In genomic region chr10:4041691-4042090, GRCm38 (mm10) we compare ENCODE assay signal across 10 mouse cellular contexts.
DNase-seq lines count a peak whose midpoint lies in the region; ATAC-seq and TF ChIP-seq lines count a peak whose summit lies in the region.
"Had no signal": no experiment of that assay in that cellular context is flagged by ENCODE, and none has a peak within 500 bp of the region (broad histone marks: within the 10 kb centered on the region; RNA-seq: fewer than 3 reads in every experiment).

No protein-coding gene starts in this region.

- no peak overlapping the region for H3K9ac ChIP-seq in kidney, embryonic 15.5 days
- H3K9ac ChIP-seq: embryonic facial prominence, embryonic 13.5 days; liver, embryonic 15.5 days had no signal

- ATAC-seq in kidney, embryonic 15.5 days (replicated peaks; ENCODE audit: low FRiP score) = no peak
- peak; percentile 65 for ATAC-seq in granulocyte monocyte progenitor cell, adult 5-6 weeks (replicated peaks; ENCODE audit: poor library complexity, severe bottlenecking)

- H3K36me3 ChIP-seq in kidney, adult 2 months (ENCODE audit: control insufficient read depth, insufficient read depth, low read length) = no peaks in the 10 kb centered on the region
- H3K36me3 ChIP-seq in kidney, embryonic 15.5 days = peaks cover 13% of the 10 kb centered on the region

- H3K27ac ChIP-seq in kidney, adult 2 months (ENCODE audit: insufficient read depth, low read depth, low read length) = no peak overlapping the region
- no peak overlapping the region for H3K27ac ChIP-seq in kidney, embryonic 15.5 days
- H3K27ac ChIP-seq: embryonic facial prominence, embryonic 13.5 days; liver, embryonic 15.5 days had no signal

- no peaks in the 10 kb centered on the region for H3K27me3 ChIP-seq in kidney, adult 2 months (replicated peaks; ENCODE audit: control insufficient read depth, insufficient read depth, low read length)
- no peaks in the 10 kb centered on the region for H3K27me3 ChIP-seq in kidney, embryonic 15.5 days
- H3K27me3 ChIP-seq: embryonic facial prominence, embryonic 13.5 days; liver, embryonic 15.5 days had no signal

- no peak for TF ChIP-seq POLR2A in kidney, adult 2 months (IDR thresholded peaks at IDR 0.05; ENCODE audit: low read depth, low read length)

- no peak overlapping the region for H3K4me2 ChIP-seq in kidney, embryonic 15.5 days
- H3K4me2 ChIP-seq: embryonic facial prominence, embryonic 13.5 days; liver, embryonic 15.5 days had no signal

- peak; percentile 85 for TF ChIP-seq CTCF in kidney, adult 2 months (conservative IDR thresholded peaks at IDR 0.05; ENCODE audit: insufficient read depth, insufficient read length, low read depth, low read length)

- H3K4me1 ChIP-seq in kidney, adult 2 months (ENCODE audit: control insufficient read depth, insufficient read depth, low read length) = no peaks in the 10 kb centered on the region
- H3K4me1 ChIP-seq in kidney, embryonic 15.5 days = peaks cover 16% of the 10 kb centered on the region
- H3K4me1 ChIP-seq: liver, embryonic 15.5 days had no signal

- 45% methylated on average over 9 of the region's 9 CpGs for WGBS in kidney, adult 2 months
- WGBS in kidney, embryonic 15.5 days = 80% methylated on average over 9 of the region's 9 CpGs

- intact Hi-C loops in left cerebral cortex, postnatal 14 days (cut with DNase I) = loop anchor here (2.0 kb wide), 1 partner anchor 291 kb away; no protein-coding TSS in a partner anchor

- H3K9me3 ChIP-seq in kidney, embryonic 15.5 days (replicated peaks) = no peaks in the 10 kb centered on the region
- H3K9me3 ChIP-seq: embryonic facial prominence, embryonic 13.5 days; liver, embryonic 15.5 days had no signal

- DNase-seq in kidney, adult 2 months = peak; percentile 62
- DNase-seq in MN1 (ENCODE audit: low spot score) = peak; percentile 45
- peak; percentile 69 to 83 for DNase-seq in cerebellum, postnatal 25 days
- peak; percentile 37 to 50 for DNase-seq in left cerebral cortex, postnatal 14 days (ENCODE audit: low spot score in 2 of 2)
- DNase-seq in naive thymus-derived CD4-positive, alpha-beta T cell, adult 2 months (ENCODE audit: low read depth) = peak; percentile 57
- peak; percentile 13 for DNase-seq in yolk sac, embryonic 10.5 days (ENCODE audit: low spot score)

- H3K4me3 ChIP-seq in kidney, adult 2 months (ENCODE audit: insufficient read depth, low read depth, low read length) = no peak overlapping the region
- H3K4me3 ChIP-seq in kidney, embryonic 15.5 days (replicated peaks) = no peak overlapping the region
- H3K4me3 ChIP-seq: embryonic facial prominence, embryonic 13.5 days; liver, embryonic 15.5 days had no signal

Comparison
In these comparisons a context has a peak if more than half of its experiments do, and no peak if none do; other contexts are left out.
1. DNase-seq: peak in every context shown above with its lines; median percentile 76 in cerebellum, postnatal 25 days; 62 in kidney, adult 2 months; 57 in naive thymus-derived CD4-positive, alpha-beta T cell, adult 2 months; 45 in MN1; 44 in left cerebral cortex, postnatal 14 days; 13 in yolk sac, embryonic 10.5 days.